Mouse (Mus musculus) forebrain, embryonic 15.5 days (tissue): ENCODE results near the gene Rpap3. TPM values are rescaled to one million over a fixed set of nuclear protein-coding genes. Genes with fewer than 3 reads are reported as not detected.

Experiments
- ATAC-seq: fragments of 200-750 bp; cut with Nextera tagmentation; replicated peaks from 2 replicates; pipeline ENCODE4 v1.8.0; 2017; ENCODE audit warnings: mild to moderate bottlenecking, moderate TSS enrichment, moderate library complexity
- H3K27ac ChIP-seq: fragments of 300-500 bp; sonication (generic); replicated peaks from 2 replicates; pipeline ENCODE4 v1.5.1; 2015; ENCODE audit warnings: mild to moderate bottlenecking, inconsistent platforms
- H3K27me3 ChIP-seq: fragments of 300-500 bp; sonication (generic); 2 replicates; pipeline ENCODE4 v1.6.1; 2015; ENCODE audit warnings: inconsistent platforms
- H3K36me3 ChIP-seq: fragments of 300-500 bp; sonication (generic); 2 replicates; pipeline ENCODE4 v1.6.1; 2015; ENCODE audit warnings: mild to moderate bottlenecking, inconsistent platforms
- H3K4me1 ChIP-seq: fragments of 300-500 bp; sonication (generic); 2 replicates; pipeline ENCODE4 v1.6.1; 2015; ENCODE audit warnings: inconsistent platforms
- H3K4me2 ChIP-seq: fragments of 300-500 bp; sonication (generic); replicated peaks from 2 replicates; pipeline ENCODE4 v1.6.1; 2015; ENCODE audit warnings: mild to moderate bottlenecking, inconsistent platforms
- H3K4me3 ChIP-seq: fragments of 300-500 bp; sonication (generic); 2 replicates; pipeline ENCODE4 v1.5.1; 2015; ENCODE audit warnings: mild to moderate bottlenecking, inconsistent platforms
- H3K9ac ChIP-seq: fragments of 300-500 bp; sonication (generic); replicated peaks from 2 replicates; pipeline ENCODE4 v1.6.1; 2015; ENCODE audit warnings: mild to moderate bottlenecking, inconsistent platforms
- H3K9me3 ChIP-seq: fragments of 300-500 bp; sonication (generic); 2 replicates; pipeline ENCODE4 v1.6.1; 2016; ENCODE audit warnings: inconsistent platforms
- WGBS: fragments of 180-500 bp; shearing (Covaris S2); methylation state at CpG from one replicate; pipeline ENCODE4 v1.1.7; 2015; ENCODE audit warnings: mixed read lengths; 5-methylcytosine and 5-hydroxymethylcytosine counted together
- polyA plus RNA-seq: library from polyadenylated mRNA; unstranded; fragments of >200 nt; fragmentation: Nextera tagmentation; extraction: Ambion mirVana; gene quantifications from 2 replicates; pipeline ENCODE4 v1.2.1, GENCODE M21; 2015

Rpap3 gene
- polyA plus RNA-seq, 1 experiment from 2014 or later: 32.7 TPM

- no peaks in the 10 kb centered on the region for H3K36me3 ChIP-seq
- WGBS: 54% methylated on average over 7 of the region's 7 CpGs
- no peak overlapping the region for H3K27ac ChIP-seq
- no peaks in the 10 kb centered on the region for H3K4me1 ChIP-seq
- no peaks in the 10 kb centered on the region for H3K27me3 ChIP-seq
- no peak for ATAC-seq
- no peaks in the 10 kb centered on the region for H3K9me3 ChIP-seq
- H3K4me3 ChIP-seq: no peak overlapping the region
- H3K9ac ChIP-seq: no peak overlapping the region
- no peak overlapping the region for H3K4me2 ChIP-seq
Measured at GRCm38 (mm10) chr15:97728804-97729203, 23.2 kb upstream of the Rpap3 start.

DNA sequence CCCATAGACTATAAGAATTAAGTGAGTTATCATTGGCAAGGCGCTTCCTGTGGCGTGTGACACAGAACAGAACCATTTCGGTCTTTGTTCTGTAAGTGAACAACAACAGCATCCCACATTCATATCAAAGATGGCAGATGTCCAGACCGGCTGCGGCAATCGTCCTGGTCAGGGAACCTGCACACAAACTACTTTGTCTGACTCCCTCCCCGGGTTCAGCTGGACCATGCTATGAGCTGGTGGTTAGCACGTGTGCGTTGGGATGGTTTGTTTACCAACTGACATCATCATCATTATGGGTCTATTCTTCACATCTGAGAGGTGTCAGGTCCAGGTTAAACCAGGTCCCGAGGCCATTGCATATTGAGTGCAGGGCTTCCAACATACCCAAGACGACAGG, 22.8 kb upstream of the Rpap3 start:
- Histone ChIP-seq H3K4me2 (no peak overlapping the region), H3K9me3 (no peaks in the 10 kb centered on the region), H3K36me3 (no peaks in the 10 kb centered on the region), H3K4me1 (no peaks in the 10 kb centered on the region), H3K27ac (no peak overlapping the region), H3K4me3 (no peak overlapping the region), H3K9ac (no peak overlapping the region), H3K27me3 (no peaks in the 10 kb centered on the region)
- no peak for ATAC-seq
- WGBS: 90% methylated on average over 11 of the region's 11 CpGs

DNA sequence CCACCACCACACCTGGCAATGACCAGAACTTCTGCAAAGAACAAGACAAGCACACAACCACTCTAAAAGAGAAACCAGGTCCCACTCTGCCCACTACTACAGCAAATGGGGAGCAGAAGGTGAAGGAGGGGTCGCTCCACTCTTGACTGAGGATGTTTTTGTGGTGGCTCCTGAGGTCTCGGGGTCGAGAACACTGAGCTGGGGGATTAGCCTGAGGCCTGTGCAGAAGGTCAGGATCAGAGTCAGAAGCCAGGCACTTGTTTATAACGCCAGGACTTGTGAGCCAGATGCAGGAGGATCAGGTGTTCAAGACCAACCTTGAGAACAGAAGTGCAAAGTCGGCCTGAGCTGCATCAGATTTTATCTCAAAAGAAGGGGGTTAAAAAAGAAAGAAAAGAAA, 21.9 kb upstream of the Rpap3 start:
- H3K9ac ChIP-seq: no peak overlapping the region
- H3K36me3 ChIP-seq: no peaks in the 10 kb centered on the region
- H3K9me3 ChIP-seq: no peaks in the 10 kb centered on the region
- H3K4me2 ChIP-seq: no peak overlapping the region
- ATAC-seq: no peak
- no peaks in the 10 kb centered on the region for H3K27me3 ChIP-seq
- WGBS: 78% methylated on average over 5 of the region's 5 CpGs
- H3K27ac ChIP-seq: no peak overlapping the region
- H3K4me1 ChIP-seq: no peaks in the 10 kb centered on the region
- no peak overlapping the region for H3K4me3 ChIP-seq

GRCm38 (mm10) chr15:97727048-97727447, 21.4 kb upstream of the Rpap3 start:
- Histone ChIP-seq H3K4me3 (no peak overlapping the region), H3K9me3 (no peaks in the 10 kb centered on the region), H3K36me3 (no peaks in the 10 kb centered on the region), H3K27ac (no peak overlapping the region), H3K9ac (no peak overlapping the region), H3K4me1 (no peaks in the 10 kb centered on the region), H3K27me3 (no peaks in the 10 kb centered on the region), H3K4me2 (no peak overlapping the region)
- WGBS: 81% methylated on average over 8 of the region's 8 CpGs
- no peak for ATAC-seq

GRCm38 (mm10) chr15:97726310-97726709, 20.7 kb upstream of the Rpap3 start:
- no peak for ATAC-seq
- Histone ChIP-seq H3K9ac (no peak overlapping the region), H3K9me3 (no peaks in the 10 kb centered on the region), H3K4me2 (no peak overlapping the region), H3K27ac (no peak overlapping the region), H3K36me3 (no peaks in the 10 kb centered on the region), H3K27me3 (no peaks in the 10 kb centered on the region), H3K4me1 (no peaks in the 10 kb centered on the region), H3K4me3 (no peak overlapping the region)
- 84% methylated on average over 13 of the region's 13 CpGs for WGBS

- no peaks in the 10 kb centered on the region for H3K27me3 ChIP-seq
- no peaks in the 10 kb centered on the region for H3K4me1 ChIP-seq
- WGBS: 77% methylated on average over 6 of the region's 6 CpGs
- H3K4me3 ChIP-seq: no peak overlapping the region
- H3K36me3 ChIP-seq: no peaks in the 10 kb centered on the region
- no peak overlapping the region for H3K9ac ChIP-seq
- no peak for ATAC-seq
- no peaks in the 10 kb centered on the region for H3K9me3 ChIP-seq
- no peak overlapping the region for H3K27ac ChIP-seq
- H3K4me2 ChIP-seq: no peak overlapping the region
Measured at GRCm38 (mm10) chr15:97725198-97725785, 19.7 kb upstream of the Rpap3 start.

- H3K27me3 ChIP-seq: no peaks in the 10 kb centered on the region
Measured at GRCm38 (mm10) chr15:97724346-97725197, 18.9 kb upstream of the Rpap3 start.

GRCm38 (mm10) chr15:97723536-97724345, 18.1 kb upstream of the Rpap3 start:
- H3K27me3 ChIP-seq: no peaks in the 10 kb centered on the region
- ATAC-seq: no peak
- no peaks in the 10 kb centered on the region for H3K36me3 ChIP-seq
- no peak overlapping the region for H3K4me2 ChIP-seq
- H3K27ac ChIP-seq: no peak overlapping the region
- no peak overlapping the region for H3K4me3 ChIP-seq
- no peak overlapping the region for H3K9ac ChIP-seq
- no peaks in the 10 kb centered on the region for H3K9me3 ChIP-seq
- H3K4me1 ChIP-seq: no peaks in the 10 kb centered on the region
- 82% methylated on average over 6 of the region's 6 CpGs for WGBS

More at GRCm38 (mm10) chr15:97724346-97725197, 18.9 kb upstream of the Rpap3 start:
- no peak overlapping the region for H3K9ac ChIP-seq
- no peak for ATAC-seq
- WGBS: 84% methylated on average over 17 of the region's 17 CpGs
- H3K4me2 ChIP-seq: no peak overlapping the region
- H3K9me3 ChIP-seq: no peaks in the 10 kb centered on the region
- H3K4me1 ChIP-seq: no peaks in the 10 kb centered on the region
- no peaks in the 10 kb centered on the region for H3K36me3 ChIP-seq
- no peak overlapping the region for H3K27ac ChIP-seq
- no peak overlapping the region for H3K4me3 ChIP-seq

DNA sequence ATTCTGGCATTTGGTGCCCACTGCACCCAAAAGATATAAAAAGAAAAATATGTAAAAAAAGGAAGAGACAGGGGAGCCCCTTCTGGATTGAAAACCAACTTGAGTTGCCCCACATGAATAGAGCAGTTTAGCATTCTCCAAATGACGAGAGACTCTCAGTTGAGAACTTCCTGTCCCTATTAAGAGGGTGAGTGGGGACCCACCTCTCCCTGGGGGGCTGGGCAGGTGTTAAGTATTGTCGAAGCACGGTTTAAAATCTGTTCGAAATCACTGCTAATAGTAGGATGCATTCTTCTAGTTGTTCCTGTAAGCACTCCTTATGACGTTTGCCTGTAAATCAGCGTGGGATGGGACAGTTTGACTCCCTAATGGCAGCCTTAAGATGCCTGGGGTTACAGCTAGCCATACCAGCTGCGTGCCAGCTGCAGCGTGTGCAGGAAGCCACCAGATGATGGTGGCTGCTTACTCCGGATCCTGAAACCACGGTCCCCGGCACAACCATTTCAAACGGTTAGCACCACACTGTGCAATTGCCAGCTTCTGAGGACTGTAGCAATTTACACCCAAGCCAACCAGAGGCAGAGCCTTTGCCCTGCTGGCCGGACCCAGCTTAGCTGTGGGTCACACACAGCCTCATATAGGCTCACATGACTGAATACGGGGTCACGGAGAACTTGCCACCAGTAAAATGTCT, 15.5 kb upstream of the Rpap3 start:
- Histone ChIP-seq H3K9ac (no peak overlapping the region), H3K4me2 (no peak overlapping the region), H3K27me3 (no peaks in the 10 kb centered on the region), H3K4me3 (no peak overlapping the region), H3K36me3 (no peaks in the 10 kb centered on the region), H3K9me3 (no peaks in the 10 kb centered on the region), H3K27ac (no peak overlapping the region), H3K4me1 (no peaks in the 10 kb centered on the region)
- WGBS: 82% methylated on average over 15 of the region's 15 CpGs
- ATAC-seq: no peak

DNA sequence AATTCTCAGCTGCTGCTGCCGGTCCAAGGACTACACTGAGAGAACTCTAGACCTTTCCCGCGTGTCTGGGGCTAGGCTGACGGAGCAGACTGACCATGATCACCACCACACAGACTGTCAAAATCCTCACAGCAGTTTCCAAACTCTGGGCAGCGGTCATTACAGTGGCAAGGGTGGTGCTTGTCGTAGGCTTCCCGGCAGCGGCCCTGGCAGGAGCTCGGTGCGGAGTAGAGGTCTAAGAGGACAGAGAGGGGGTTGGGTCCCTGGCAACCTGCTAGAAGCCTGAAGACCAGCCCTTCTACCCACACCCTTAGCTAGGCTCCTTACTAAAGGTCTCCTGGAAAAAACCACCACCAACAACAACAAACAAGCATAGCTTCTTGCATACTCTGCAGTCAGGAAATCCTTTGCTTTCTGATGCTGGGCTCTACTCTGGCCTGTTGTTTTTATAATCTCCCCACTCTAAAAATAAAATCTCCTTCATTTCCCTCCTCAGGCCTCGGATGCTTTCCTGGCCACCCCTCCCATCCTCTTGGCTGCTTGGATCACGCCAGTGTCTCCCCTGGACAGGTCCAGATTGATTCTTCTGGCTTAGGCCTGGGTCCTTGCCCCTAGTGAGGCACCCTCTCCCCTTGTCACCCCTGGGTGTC, 14.5 kb upstream of the Rpap3 start:
- no peak overlapping the region for H3K4me3 ChIP-seq
- 0 out of 2 replicates have a peak overlapping the region, but pooled peaks have one; percentile 5 for H3K27ac ChIP-seq
- H3K4me2 ChIP-seq: no peak overlapping the region
- ATAC-seq: no peak
- no peaks in the 10 kb centered on the region for H3K36me3 ChIP-seq
- no peaks in the 10 kb centered on the region for H3K4me1 ChIP-seq
- H3K27me3 ChIP-seq: no peaks in the 10 kb centered on the region
- no peak overlapping the region for H3K9ac ChIP-seq
- WGBS: 85% methylated on average over 12 of the region's 12 CpGs
- H3K9me3 ChIP-seq: no peaks in the 10 kb centered on the region

- Histone ChIP-seq H3K9ac (no peak overlapping the region), H3K9me3 (no peaks in the 10 kb centered on the region), H3K36me3 (no peaks in the 10 kb centered on the region), H3K27ac (no peak overlapping the region), H3K27me3 (no peaks in the 10 kb centered on the region), H3K4me1 (no peaks in the 10 kb centered on the region), H3K4me2 (no peak overlapping the region), H3K4me3 (no peak overlapping the region)
- WGBS: 92% methylated on average over 12 of the region's 12 CpGs
- ATAC-seq: no peak
Measured at GRCm38 (mm10) chr15:97719494-97719893, 13.9 kb upstream of the Rpap3 start.
